Mouse (Mus musculus) thymus, postnatal 14 days (tissue): ENCODE data around the gene Pgm5.
A peak's percentile ranks its signal among the peaks of the same experiment; 100 is the strongest.
"Not testable (repeated sequence)": the region's sequence is repeated elsewhere in the genome, so short reads cannot be mapped to it uniquely, and the experiment has no call there.

Experiments
- DNase-seq: peaks from one replicate; pipeline ENCODE4 v3.0.0; 2021

Pgm5 gene

GRCm38 (mm10) chr19:24861612-24862451 is at the start of gene Pgm5:
Gene Pgm5, minus strand, starts transcription at chr19:24861855.
- DNase-seq, result no peak

DNA sequence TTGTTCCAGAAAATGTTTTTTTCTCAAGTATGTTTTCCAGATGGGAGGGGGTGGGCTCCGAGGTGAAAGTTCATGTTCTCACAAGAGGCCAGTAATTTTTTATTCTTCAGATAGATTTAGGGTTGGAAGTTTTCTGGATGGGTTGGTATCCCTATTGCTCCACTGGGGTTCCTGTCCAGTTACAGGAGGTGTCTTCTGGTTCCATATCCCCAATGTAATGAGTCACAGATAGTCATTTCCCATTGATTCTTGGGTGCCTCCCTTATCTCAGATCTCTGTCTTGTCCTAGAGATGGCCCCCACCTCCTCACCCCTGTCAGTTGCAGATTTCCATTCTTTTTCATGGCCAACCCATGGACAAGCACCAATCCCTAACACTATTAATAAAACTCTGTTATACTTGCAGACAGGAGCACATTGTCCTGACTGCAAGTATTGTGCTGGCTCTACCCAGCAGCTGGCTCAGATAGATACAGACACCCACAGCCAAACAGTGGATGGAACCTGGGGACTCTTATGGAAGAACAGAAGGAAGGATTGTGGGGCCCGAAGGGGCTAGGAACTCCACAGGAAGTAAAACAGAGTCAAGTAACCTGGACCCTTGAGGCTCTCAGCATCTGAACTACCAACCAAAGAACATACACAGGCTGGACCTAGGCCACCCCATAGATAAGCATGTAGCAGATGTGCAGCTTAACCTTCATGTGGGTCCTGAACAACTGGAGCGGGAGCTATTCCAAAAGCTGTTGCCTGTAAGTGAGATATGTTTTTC is 46.9 kb upstream of the Pgm5 start:
- no peak for DNase-seq

DNA sequence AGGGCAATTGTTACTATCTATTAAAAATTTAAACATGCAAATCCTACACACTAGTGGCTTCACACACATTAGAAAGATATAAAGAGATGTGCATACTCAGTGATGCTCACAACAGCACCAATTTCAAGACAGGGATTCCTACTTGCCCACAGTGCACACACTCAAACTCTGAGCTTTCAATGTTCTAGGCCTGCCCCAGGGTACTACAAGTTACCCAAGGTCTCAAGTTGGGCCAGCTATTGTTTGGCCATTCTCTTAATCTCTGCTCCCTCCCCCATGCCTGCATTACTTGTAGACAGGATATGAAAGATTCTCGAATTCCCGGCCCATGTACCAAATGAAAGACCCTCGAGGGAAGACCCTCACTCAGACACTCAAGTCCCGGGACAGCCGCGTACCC is 46.0 kb upstream of the Pgm5 start:
- no peak for DNase-seq

GRCm38 (mm10) chr19:24902821-24903220 is 41.2 kb upstream of the Pgm5 start:
- no peak for DNase-seq

DNA sequence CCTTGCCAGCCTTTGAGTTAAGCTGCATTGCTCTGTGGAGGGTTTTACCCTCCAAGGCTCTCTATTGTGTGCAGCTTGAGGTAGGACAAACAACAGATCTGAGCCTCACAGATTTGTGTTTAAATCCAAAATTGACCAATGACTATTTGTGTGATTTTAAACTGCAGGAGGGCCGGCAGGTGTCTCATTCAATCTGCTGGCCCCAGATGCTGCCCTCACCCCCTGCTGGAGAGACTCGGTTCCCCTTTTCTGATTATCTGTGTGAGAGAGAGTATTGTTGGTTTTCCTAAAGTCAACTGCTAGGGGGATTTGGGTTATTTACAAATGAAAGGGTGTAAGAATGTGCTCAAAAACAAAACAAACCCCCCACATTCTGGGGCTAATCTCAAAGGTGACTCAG is 40.6 kb upstream of the Pgm5 start:
- DNase-seq, result no peak

GRCm38 (mm10) chr19:24901666-24902065 is 40.0 kb upstream of the Pgm5 start:
- DNase-seq, result no peak

DNA sequence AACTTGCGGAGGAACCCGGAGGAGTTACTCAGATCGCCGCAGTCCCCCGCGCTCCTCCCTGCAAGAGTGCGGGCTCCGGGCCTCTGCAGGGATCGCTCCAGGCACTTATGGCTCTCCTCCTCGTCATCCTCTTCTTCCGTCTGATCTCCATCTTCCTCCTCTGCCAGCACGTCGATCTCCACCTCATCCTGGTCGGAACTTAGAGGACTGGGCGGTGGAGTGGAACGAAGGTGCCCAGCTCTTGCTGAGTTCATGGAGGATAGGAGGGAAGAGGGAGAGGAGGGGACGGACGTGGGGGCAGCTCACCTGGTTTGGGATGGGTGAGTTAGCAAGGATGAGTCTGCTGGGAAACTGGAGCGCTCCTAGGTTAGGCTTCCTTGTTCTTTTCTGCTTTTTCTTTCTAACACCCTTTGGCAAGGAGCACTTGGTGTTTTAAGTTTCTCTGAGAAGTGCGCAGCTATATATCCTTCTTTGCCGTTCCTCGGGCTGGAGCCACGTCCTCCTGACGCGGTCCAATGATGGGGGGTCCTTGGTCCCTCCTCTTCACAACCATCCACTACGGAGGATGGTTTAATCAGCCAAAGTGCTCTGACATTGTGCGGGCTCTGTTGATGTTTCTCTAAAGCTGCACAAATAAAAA is 39.0 kb upstream of the Pgm5 start, which contains the start of gene Foxd4:
Gene Foxd4 (minus strand): TSS at position 617 of the 640 bp plus-strand sequence.
- DNase-seq, result no peak

DNA sequence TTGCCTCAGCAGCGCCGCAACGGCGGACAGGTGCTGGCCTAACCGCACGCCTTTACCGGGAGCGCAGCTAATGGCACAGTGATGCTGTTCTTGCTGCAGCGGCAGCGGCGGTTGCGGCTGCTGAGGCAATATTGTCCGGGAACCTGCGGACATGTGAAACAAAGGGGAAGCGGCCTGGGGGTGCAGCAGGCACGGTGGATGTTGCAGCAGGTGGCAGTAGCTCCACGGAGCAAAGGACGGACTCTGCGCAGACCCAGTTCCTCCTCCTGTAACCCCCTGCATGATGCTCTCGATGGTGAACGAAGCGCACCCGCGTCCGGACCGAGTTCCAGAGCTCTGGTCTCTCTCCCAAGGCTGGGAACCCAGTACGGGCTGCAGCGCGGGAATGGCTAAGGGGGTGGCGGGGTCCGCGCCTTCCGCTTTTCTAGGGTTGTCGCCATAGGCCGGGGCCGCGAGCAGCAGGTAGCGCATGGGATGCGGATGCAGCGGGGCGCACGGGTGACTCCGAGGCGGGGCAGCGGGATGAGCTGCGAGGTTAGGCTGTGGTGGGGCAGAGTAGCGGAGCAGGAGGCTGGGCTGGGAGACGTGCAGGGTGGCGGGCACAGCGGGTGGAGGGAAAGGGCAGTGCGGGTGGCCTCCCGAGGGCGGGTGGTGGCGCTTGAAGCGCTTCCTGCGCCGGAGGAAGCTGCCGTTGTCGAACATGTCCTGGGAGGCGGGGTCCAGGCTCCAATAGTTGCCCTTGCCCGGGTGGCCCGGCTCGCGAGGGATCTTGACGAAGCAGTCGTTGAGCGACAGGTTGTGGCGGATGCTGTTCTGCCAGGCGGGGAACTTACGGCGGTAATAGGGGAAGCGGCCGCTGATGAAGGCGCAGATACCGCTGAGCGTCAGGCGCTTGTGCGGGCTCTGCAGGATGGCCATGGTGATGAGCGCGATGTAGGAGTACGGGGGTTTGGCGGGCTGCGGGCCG is 38.2 kb upstream of the Pgm5 start:
- peak; percentile 15 for DNase-seq

- no peak for DNase-seq
Measured at GRCm38 (mm10) chr19:24898737-24899577, 37.3 kb upstream of the Pgm5 start.

- DNase-seq, result no peak
Measured at GRCm38 (mm10) chr19:24897896-24898736, 36.5 kb upstream of the Pgm5 start.

- no peak for DNase-seq
Measured at GRCm38 (mm10) chr19:24897006-24897895, 35.6 kb upstream of the Pgm5 start.

DNA sequence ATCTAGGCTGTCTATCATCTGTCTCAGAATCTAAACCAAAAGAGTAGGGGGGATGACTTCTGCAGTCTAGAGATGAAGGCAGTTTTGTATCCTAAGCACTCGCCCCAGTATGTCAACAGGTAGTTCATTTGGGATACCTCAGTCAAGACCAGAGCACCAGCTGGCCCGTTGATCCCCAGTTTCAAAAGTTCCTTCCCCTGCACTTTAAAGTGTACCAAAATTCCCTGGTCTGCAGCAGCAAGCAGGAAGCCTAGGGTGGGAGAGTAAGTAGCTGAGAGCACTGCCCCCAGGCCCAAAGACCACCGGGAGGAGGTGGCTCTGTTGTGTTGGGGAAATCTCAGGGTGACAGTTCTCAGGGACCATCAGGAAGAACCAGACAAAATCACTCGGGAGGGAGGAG is 34.9 kb upstream of the Pgm5 start:
- no peak for DNase-seq

DNA sequence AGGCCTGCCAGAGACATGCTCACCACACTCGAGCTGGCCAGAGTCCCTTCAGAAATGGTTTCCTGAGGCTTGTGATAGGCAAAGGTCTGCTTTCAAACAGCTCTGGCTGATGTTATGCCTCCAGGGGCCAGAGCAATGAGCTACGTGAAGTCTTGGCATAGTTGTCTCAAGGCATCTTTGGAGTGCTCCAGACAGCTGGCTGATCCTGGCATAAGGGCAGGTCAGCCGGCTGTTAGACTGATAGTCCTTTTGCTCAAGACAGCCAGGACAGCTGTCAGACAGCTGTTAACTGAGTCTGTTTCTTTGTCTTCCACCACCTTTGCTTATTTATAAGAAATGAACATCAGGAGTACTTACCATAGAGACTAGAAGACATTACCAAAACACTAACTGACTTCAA is 25.2 kb upstream of the Pgm5 start:
- no peak for DNase-seq

DNA sequence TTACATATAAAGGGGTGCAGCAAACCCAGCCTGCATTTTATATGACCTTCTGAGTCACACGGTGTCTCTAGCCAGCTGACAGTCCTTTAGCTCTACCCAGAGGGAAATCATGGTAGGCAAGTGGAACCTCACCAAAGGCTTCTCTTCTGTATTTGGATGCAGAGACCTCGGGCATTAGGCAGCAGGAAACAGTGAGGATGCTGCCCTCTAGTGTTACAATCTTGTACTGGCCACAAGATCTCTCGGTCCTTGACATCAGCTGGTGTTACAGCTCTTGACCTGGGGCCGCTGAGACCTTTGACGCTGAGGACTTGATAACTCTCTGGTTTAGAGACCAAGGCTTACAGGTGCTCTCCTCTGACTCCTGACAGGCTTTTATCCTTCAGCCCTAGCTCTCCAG is 23.8 kb upstream of the Pgm5 start:
- peak; percentile 42 for DNase-seq

GRCm38 (mm10) chr19:24881237-24881636 is 19.6 kb upstream of the Pgm5 start:
- DNase-seq, result no peak

GRCm38 (mm10) chr19:24875129-24875870 is 13.6 kb upstream of the Pgm5 start, which contains the start of gene Gm10053:
Gene Gm10053, plus strand, starts transcription at chr19:24875686.
- not testable (repeated sequence) for DNase-seq

GRCm38 (mm10) chr19:24873873-24874272 is 12.2 kb upstream of the Pgm5 start:
- no peak for DNase-seq

DNA sequence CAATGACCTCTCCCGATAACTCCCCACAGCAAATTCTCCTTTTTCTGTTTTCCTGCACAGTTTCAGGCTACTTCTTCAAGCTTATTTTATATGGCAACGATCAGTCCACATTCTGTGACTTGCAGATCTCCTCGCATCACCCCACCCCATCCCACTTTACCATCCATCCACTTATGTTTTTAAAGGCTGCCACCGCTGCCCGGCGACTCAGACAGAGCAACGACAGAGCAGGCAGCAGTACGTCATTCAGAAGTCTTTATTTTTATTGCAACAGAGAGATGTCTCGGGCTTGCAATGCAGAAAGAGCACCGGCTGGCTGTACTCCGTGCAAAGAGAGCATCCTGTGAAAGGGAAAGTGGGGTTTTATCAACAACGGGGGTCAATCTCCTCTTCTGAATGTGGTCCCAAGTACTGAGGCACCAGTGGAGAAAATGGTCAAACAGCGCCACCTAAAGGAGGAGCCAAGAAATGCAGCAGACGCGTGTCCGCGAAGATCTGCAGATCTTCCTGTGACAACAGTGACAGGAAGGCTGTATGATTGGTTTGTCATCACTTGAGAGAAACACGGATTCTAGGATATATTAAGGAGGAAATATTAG is 9.5 kb upstream of the Pgm5 start:
- peak; percentile 51 for DNase-seq
